Mouse (Mus musculus) forebrain, embryonic 10.5 days (tissue): ENCODE data around the gene Zfp94. TPM values are rescaled to one million over a fixed set of nuclear protein-coding genes. Genes with fewer than 3 reads are reported as not detected.
"Not testable (repeated sequence)": the region's sequence is repeated elsewhere in the genome, so short reads cannot be mapped to it uniquely, and the experiment has no call there.

Source experiments
- DNase-seq: peaks from one replicate; pipeline ENCODE4 v3.0.0-alpha.2; 2017; ENCODE audit warnings: low spot score; ENCODE audit errors: extremely low spot score
- H3K27ac ChIP-seq: fragments of 300-500 bp; sonication (generic); 2 replicates; pipeline ENCODE4 v1.5.1; 2016; ENCODE audit warnings: mild to moderate bottlenecking
- H3K27me3 ChIP-seq: fragments of 300-500 bp; sonication (generic); 2 replicates; pipeline ENCODE4 v1.6.1; 2016; ENCODE audit warnings: mild to moderate bottlenecking; ENCODE audit not compliant: poor library complexity, severe bottlenecking
- H3K36me3 ChIP-seq: fragments of 300-500 bp; sonication (generic); replicated peaks from 2 replicates; pipeline ENCODE4 v1.6.1; 2016; ENCODE audit warnings: mild to moderate bottlenecking, moderate library complexity
- H3K4me1 ChIP-seq: fragments of 300-500 bp; sonication (generic); 2 replicates; pipeline ENCODE4 v1.6.1; 2016
- H3K4me3 ChIP-seq: fragments of 300-500 bp; sonication (generic); 2 replicates; pipeline ENCODE4 v1.5.1; 2016; ENCODE audit warnings: mild to moderate bottlenecking, moderate library complexity
- H3K9me3 ChIP-seq: fragments of 300-500 bp; sonication (generic); 2 replicates; pipeline ENCODE4 v1.6.1; 2016; ENCODE audit warnings: mild to moderate bottlenecking, moderate library complexity
- WGBS: fragments of 180-500 bp; shearing (Covaris S2); methylation state at CpG from one replicate; pipeline ENCODE4 v1.1.7; 2016; 5-methylcytosine and 5-hydroxymethylcytosine counted together
- polyA plus RNA-seq: library from polyadenylated mRNA; unstranded; fragments of >200 nt; fragmentation: Nextera tagmentation; extraction: Ambion mirVana; gene quantifications from 2 replicates; pipeline ENCODE4 v1.2.1, GENCODE M21; 2016

Zfp94 gene
- polyA plus RNA-seq, 1 experiment from 2014 or later: 12.9 TPM

GRCm38 (mm10) chr7:24286916-24287315, 29.6 kb downstream of the Zfp94 start:
- Histone ChIP-seq H3K4me1 (no peaks in the 10 kb centered on the region), H3K36me3 (peaks cover 48% of the 10 kb centered on the region), H3K4me3 (no peak overlapping the region), H3K9me3 (peaks cover 13% of the 10 kb centered on the region), H3K27ac (no peak overlapping the region), H3K27me3 (no peaks in the 10 kb centered on the region)
- no peak for DNase-seq
- WGBS: 75% methylated on average over 4 of the region's 4 CpGs

- 55% methylated on average over 4 of the region's 4 CpGs for WGBS
- Histone ChIP-seq H3K27ac (no peak overlapping the region), H3K4me3 (no peak overlapping the region), H3K4me1 (no peaks in the 10 kb centered on the region), H3K9me3 (peaks cover 5% of the 10 kb centered on the region; the same call in 1 of the 2 replicates), H3K36me3 (peaks cover 40% of the 10 kb centered on the region), H3K27me3 (no peaks in the 10 kb centered on the region)
- no peak for DNase-seq
Measured at GRCm38 (mm10) chr7:24286090-24286489, 30.4 kb downstream of the Zfp94 start.

GRCm38 (mm10) chr7:24280858-24281145, 35.7 kb downstream of the Zfp94 start:
- Histone ChIP-seq H3K9me3 (peaks cover 9% of the 10 kb centered on the region; the same call in 1 of the 2 replicates), H3K36me3 (peaks cover 17% of the 10 kb centered on the region), H3K4me3 (no peak overlapping the region), H3K27me3 (no peaks in the 10 kb centered on the region), H3K4me1 (peaks cover 8% of the 10 kb centered on the region), H3K27ac (no peak overlapping the region)
- WGBS: 52% methylated on average over 4 of the region's 4 CpGs
- DNase-seq: no peak

GRCm38 (mm10) chr7:24280031-24280857, 36.2 kb downstream of the Zfp94 start:
- Histone ChIP-seq H3K4me3 (no peak overlapping the region), H3K9me3 (peaks cover 9% of the 10 kb centered on the region; the same call in 1 of the 2 replicates), H3K27me3 (no peaks in the 10 kb centered on the region), H3K36me3 (peaks cover 23% of the 10 kb centered on the region), H3K27ac (no peak overlapping the region), H3K4me1 (peaks cover 8% of the 10 kb centered on the region)
- no peak for DNase-seq
- WGBS: 60% methylated on average over 10 of the region's 10 CpGs

- WGBS: 86% methylated on average over 3 of the region's 3 CpGs
- H3K9me3 ChIP-seq, H3K4me3 ChIP-seq, DNase-seq, H3K4me1 ChIP-seq, H3K27ac ChIP-seq, H3K27me3 ChIP-seq: not testable (repeated sequence)
- peaks cover 37% of the 10 kb centered on the region for H3K36me3 ChIP-seq
Measured at GRCm38 (mm10) chr7:24278771-24279170, 37.7 kb downstream of the Zfp94 start.

- Histone ChIP-seq H3K9me3 (peaks cover 9% of the 10 kb centered on the region), H3K27ac (no peak overlapping the region), H3K4me3 (no peak overlapping the region), H3K36me3 (peaks cover 47% of the 10 kb centered on the region), H3K4me1 (peaks cover 6% of the 10 kb centered on the region), H3K27me3 (no peaks in the 10 kb centered on the region)
- 93% methylated on average over 4 of the region's 4 CpGs for WGBS
- DNase-seq: no peak
Measured at GRCm38 (mm10) chr7:24274456-24274855, 42.0 kb downstream of the Zfp94 start.

- DNase-seq: no peak
- Histone ChIP-seq H3K4me1 (peaks cover 10% of the 10 kb centered on the region), H3K27me3 (no peaks in the 10 kb centered on the region), H3K9me3 (no peaks in the 10 kb centered on the region; the same call in none of the 2 replicates), H3K36me3 (peaks cover 34% of the 10 kb centered on the region), H3K27ac (no peak overlapping the region), H3K4me3 (no peak overlapping the region)
- 98% methylated on average over 6 of the region's 6 CpGs for WGBS
Measured at GRCm38 (mm10) chr7:24271191-24271590, 45.3 kb downstream of the Zfp94 start.

- H3K36me3 ChIP-seq: peaks cover 25% of the 10 kb centered on the region
- WGBS: under 1% methylated on average over 12 of the region's 12 CpGs
- H3K27me3 ChIP-seq: no peaks in the 10 kb centered on the region
- H3K9me3 ChIP-seq: no peaks in the 10 kb centered on the region; the same call in none of the 2 replicates
- H3K27ac ChIP-seq: peak within 1 kb of the TSS; percentile 85
- DNase-seq: peak; percentile 82
- H3K4me3 ChIP-seq: peak within 1 kb of the TSS; percentile 64
- H3K4me1 ChIP-seq: peaks cover 10% of the 10 kb centered on the region
Measured at GRCm38 (mm10) chr7:24270288-24270672, 46.2 kb downstream of the Zfp94 start, which contains the start of gene Zfp93. Zfp93 (plus strand) TSS chr7:24270420.

GRCm38 (mm10) chr7:24269667-24270287, 46.7 kb downstream of the Zfp94 start:
- Histone ChIP-seq H3K27me3 (no peaks in the 10 kb centered on the region), H3K4me3 (peak overlapping the region; percentile 64), H3K4me1 (peaks cover 10% of the 10 kb centered on the region), H3K9me3 (no peaks in the 10 kb centered on the region; the same call in 1 of the 2 replicates), H3K27ac (peak overlapping the region; percentile 85), H3K36me3 (peaks cover 20% of the 10 kb centered on the region)
- no peak for DNase-seq
- 43% methylated on average over 7 of the region's 7 CpGs for WGBS

GRCm38 (mm10) chr7:24269256-24269655, 47.2 kb downstream of the Zfp94 start:
- Histone ChIP-seq H3K27ac (no peak overlapping the region), H3K27me3 (no peaks in the 10 kb centered on the region), H3K4me3 (peak overlapping the region; percentile 64; the same call in 1 of the 2 replicates), H3K9me3 (no peaks in the 10 kb centered on the region; the same call in 1 of the 2 replicates), H3K36me3 (peaks cover 14% of the 10 kb centered on the region), H3K4me1 (peaks cover 10% of the 10 kb centered on the region)
- DNase-seq: no peak
- 86% methylated on average over 3 of the region's 3 CpGs for WGBS

- Histone ChIP-seq H3K27ac (no peak overlapping the region), H3K4me3 (no peak overlapping the region), H3K36me3 (peaks cover 6% of the 10 kb centered on the region), H3K9me3 (no peaks in the 10 kb centered on the region; the same call in 1 of the 2 replicates), H3K27me3 (no peaks in the 10 kb centered on the region), H3K4me1 (peaks cover 10% of the 10 kb centered on the region)
- no peak for DNase-seq
- WGBS: 72% methylated on average over 24 of the region's 24 CpGs
Measured at GRCm38 (mm10) chr7:24268176-24269155, 48.0 kb downstream of the Zfp94 start.

- H3K4me1 ChIP-seq: peaks cover 5% of the 10 kb centered on the region
- peaks cover 18% of the 10 kb centered on the region for H3K36me3 ChIP-seq
- H3K27ac ChIP-seq: no peak overlapping the region
- no peaks in the 10 kb centered on the region for H3K27me3 ChIP-seq
- DNase-seq: no peak
- H3K4me3 ChIP-seq: no peak overlapping the region
- H3K9me3 ChIP-seq: no peaks in the 10 kb centered on the region
- WGBS: 93% methylated on average over 4 of the region's 4 CpGs
Measured at GRCm38 (mm10) chr7:24260000-24260312, 56.5 kb downstream of the Zfp94 start.
